Mouse (Mus musculus): ENCODE data around the gene Dbndd2. TPM values are rescaled to one million over a fixed set of nuclear protein-coding genes. Genes with fewer than 3 reads are reported as not detected.

The Dbndd2 gene
- 25.2 and 30.2 TPM in 2 replicates for polyA plus RNA-seq (2012)

GRCm38 (mm10) chr2:164485681-164486257 lies at the start of gene Dbndd2:
Gene Dbndd2 (plus strand): TSS chr2:164486106.
- no peak for TF ChIP-seq GATA1 (IDR thresholded peaks at IDR 0.05; ENCODE audit: low read length)

- no peak for TF ChIP-seq GATA1 (IDR thresholded peaks at IDR 0.05; ENCODE audit: low read length)
Observed at GRCm38 (mm10) chr2:164436215-164436913, 49.5 kb upstream of the Dbndd2 start.

GRCm38 (mm10) chr2:164436961-164437360 lies 48.9 kb upstream of the Dbndd2 start:
- no peak for TF ChIP-seq GATA1 (IDR thresholded peaks at IDR 0.05; ENCODE audit: low read length)

- no peak for TF ChIP-seq GATA1 (IDR thresholded peaks at IDR 0.05; ENCODE audit: low read length)
Observed at GRCm38 (mm10) chr2:164437710-164438109, 48.2 kb upstream of the Dbndd2 start.

GRCm38 (mm10) chr2:164438257-164438656 lies 47.6 kb upstream of the Dbndd2 start:
- no peak for TF ChIP-seq GATA1 (IDR thresholded peaks at IDR 0.05; ENCODE audit: low read length)

GRCm38 (mm10) chr2:164439001-164439421 lies 46.9 kb upstream of the Dbndd2 start:
- TF ChIP-seq GATA1 (IDR thresholded peaks at IDR 0.05; ENCODE audit: low read length): no peak

GRCm38 (mm10) chr2:164440314-164440713 lies 45.6 kb upstream of the Dbndd2 start:
- TF ChIP-seq GATA1 (IDR thresholded peaks at IDR 0.05; ENCODE audit: low read length): no peak

GRCm38 (mm10) chr2:164441155-164441554 lies 44.8 kb upstream of the Dbndd2 start:
- TF ChIP-seq GATA1 (IDR thresholded peaks at IDR 0.05; ENCODE audit: low read length): no peak

GRCm38 (mm10) chr2:164441731-164442130 lies 44.2 kb upstream of the Dbndd2 start:
- TF ChIP-seq GATA1 (IDR thresholded peaks at IDR 0.05; ENCODE audit: low read length): no peak

- TF ChIP-seq GATA1 (IDR thresholded peaks at IDR 0.05; ENCODE audit: low read length): no peak
Observed at GRCm38 (mm10) chr2:164442315-164443050, 43.4 kb upstream of the Dbndd2 start.

GRCm38 (mm10) chr2:164443051-164443437 lies 42.9 kb upstream of the Dbndd2 start:
- no peak for TF ChIP-seq GATA1 (IDR thresholded peaks at IDR 0.05; ENCODE audit: low read length)

- TF ChIP-seq GATA1 (IDR thresholded peaks at IDR 0.05; ENCODE audit: low read length): no peak
Observed at GRCm38 (mm10) chr2:164443460-164444000, 42.4 kb upstream of the Dbndd2 start, which contains the start of gene Sdc4. Gene Sdc4 (minus strand): TSS chr2:164443887.

GRCm38 (mm10) chr2:164444701-164445100 lies 41.2 kb upstream of the Dbndd2 start:
- TF ChIP-seq GATA1 (IDR thresholded peaks at IDR 0.05; ENCODE audit: low read length): no peak

GRCm38 (mm10) chr2:164445399-164446085 lies 40.4 kb upstream of the Dbndd2 start:
- TF ChIP-seq GATA1 (IDR thresholded peaks at IDR 0.05; ENCODE audit: low read length): no peak

GRCm38 (mm10) chr2:164446086-164446469 lies 39.8 kb upstream of the Dbndd2 start:
- TF ChIP-seq GATA1 (IDR thresholded peaks at IDR 0.05; ENCODE audit: low read length): no peak

Data from G1E-ER4 (cell line).